Mouse (Mus musculus) E14TG2a.4 (cell line): ENCODE measurements around the gene Apobec3.
A peak's percentile ranks its signal among the peaks of the same experiment; 100 is the strongest.

ENCODE experiments used
- H3K27me3 ChIP-seq: 2 replicates; pipeline ENCODE4 v1.6.1; 2014; ENCODE audit warnings: low read length, control low read depth; ENCODE audit not compliant: insufficient read depth
- H3K36me3 ChIP-seq: 2 replicates; pipeline ENCODE4 v1.6.1; 2014; ENCODE audit warnings: low read length, control low read depth; ENCODE audit not compliant: insufficient read depth
- H3K4me1 ChIP-seq: replicated peaks from 2 replicates; pipeline ENCODE4 v1.6.1; 2014; ENCODE audit warnings: low read depth, low read length, control low read depth
- H3K4me3 ChIP-seq: replicated peaks from 2 replicates; pipeline ENCODE4 v1.5.1; 2014; ENCODE audit warnings: mild to moderate bottlenecking, low read length
- H3K9me3 ChIP-seq: 2 replicates; pipeline ENCODE4 v1.6.1; 2014; ENCODE audit warnings: low read length, control low read depth
- CTCF ChIP-seq: conservative IDR thresholded peaks from 2 replicates; pipeline ENCODE4 v1.5.1; 2014; ENCODE audit warnings: low read length
- NANOG ChIP-seq: IDR thresholded peaks from 2 replicates; pipeline ENCODE4 v1.6.1; 2014; ENCODE audit warnings: borderline replicate concordance, low read length, mixed read lengths
- POU5F1 ChIP-seq: IDR thresholded peaks from 2 replicates; pipeline ENCODE4 v1.6.1; 2014; ENCODE audit warnings: low read length, borderline replicate concordance

Gene Apobec3

GRCm38 (mm10) chr15:79928316-79928715 lies 36.9 kb downstream of the Apobec3 start:
- H3K27me3 ChIP-seq: no peaks in the 10 kb centered on the region
- peak overlapping the region; percentile 87 for H3K4me3 ChIP-seq
- no peak for TF ChIP-seq NANOG
- TF ChIP-seq CTCF: no peak
- no peak for TF ChIP-seq POU5F1
- peaks cover 72% of the 10 kb centered on the region for H3K36me3 ChIP-seq
- no peaks in the 10 kb centered on the region for H3K9me3 ChIP-seq
- peaks cover 69% of the 10 kb centered on the region for H3K4me1 ChIP-seq

DNA sequence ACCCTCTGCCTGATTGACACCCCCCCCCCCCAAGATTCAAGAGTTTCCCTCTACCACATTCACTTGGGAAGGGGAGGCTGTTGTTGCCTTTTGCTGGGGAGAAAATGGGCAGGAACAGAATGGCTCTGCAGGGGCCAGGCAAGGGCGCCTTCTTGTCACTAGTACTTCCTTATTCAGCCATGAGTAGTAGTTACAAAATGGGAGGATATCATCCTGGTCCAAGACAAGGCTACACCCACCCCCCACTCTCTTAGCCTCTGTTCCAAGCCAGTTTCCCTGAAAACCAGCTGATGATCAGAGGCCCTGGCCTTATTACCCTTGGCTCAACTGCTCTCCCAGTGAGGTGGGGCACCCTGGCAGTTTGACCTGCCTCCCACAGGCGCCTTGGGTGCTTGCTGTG lies 37.3 kb downstream of the Apobec3 start:
- no peaks in the 10 kb centered on the region for H3K9me3 ChIP-seq
- H3K4me3 ChIP-seq: peak overlapping the region; percentile 87
- no peak for TF ChIP-seq NANOG
- TF ChIP-seq CTCF: no peak
- TF ChIP-seq POU5F1: no peak
- H3K27me3 ChIP-seq: no peaks in the 10 kb centered on the region
- H3K4me1 ChIP-seq: peaks cover 65% of the 10 kb centered on the region
- H3K36me3 ChIP-seq: peaks cover 67% of the 10 kb centered on the region

- H3K4me3 ChIP-seq: peak overlapping the region; percentile 87
- no peaks in the 10 kb centered on the region for H3K27me3 ChIP-seq
- TF ChIP-seq CTCF (no peak), POU5F1 (no peak), NANOG (no peak)
- H3K36me3 ChIP-seq: peaks cover 60% of the 10 kb centered on the region
- no peaks in the 10 kb centered on the region for H3K9me3 ChIP-seq
- H3K4me1 ChIP-seq: peaks cover 58% of the 10 kb centered on the region
Observed at GRCm38 (mm10) chr15:79929734-79930133, 38.3 kb downstream of the Apobec3 start.

GRCm38 (mm10) chr15:79931496-79932141 lies 40.2 kb downstream of the Apobec3 start:
- TF ChIP-seq CTCF (no peak), NANOG (no peak), POU5F1 (no peak)
- no peaks in the 10 kb centered on the region for H3K27me3 ChIP-seq
- H3K36me3 ChIP-seq: peaks cover 43% of the 10 kb centered on the region
- H3K4me1 ChIP-seq: peaks cover 50% of the 10 kb centered on the region
- H3K9me3 ChIP-seq: no peaks in the 10 kb centered on the region
- H3K4me3 ChIP-seq: peak overlapping the region; percentile 87

DNA sequence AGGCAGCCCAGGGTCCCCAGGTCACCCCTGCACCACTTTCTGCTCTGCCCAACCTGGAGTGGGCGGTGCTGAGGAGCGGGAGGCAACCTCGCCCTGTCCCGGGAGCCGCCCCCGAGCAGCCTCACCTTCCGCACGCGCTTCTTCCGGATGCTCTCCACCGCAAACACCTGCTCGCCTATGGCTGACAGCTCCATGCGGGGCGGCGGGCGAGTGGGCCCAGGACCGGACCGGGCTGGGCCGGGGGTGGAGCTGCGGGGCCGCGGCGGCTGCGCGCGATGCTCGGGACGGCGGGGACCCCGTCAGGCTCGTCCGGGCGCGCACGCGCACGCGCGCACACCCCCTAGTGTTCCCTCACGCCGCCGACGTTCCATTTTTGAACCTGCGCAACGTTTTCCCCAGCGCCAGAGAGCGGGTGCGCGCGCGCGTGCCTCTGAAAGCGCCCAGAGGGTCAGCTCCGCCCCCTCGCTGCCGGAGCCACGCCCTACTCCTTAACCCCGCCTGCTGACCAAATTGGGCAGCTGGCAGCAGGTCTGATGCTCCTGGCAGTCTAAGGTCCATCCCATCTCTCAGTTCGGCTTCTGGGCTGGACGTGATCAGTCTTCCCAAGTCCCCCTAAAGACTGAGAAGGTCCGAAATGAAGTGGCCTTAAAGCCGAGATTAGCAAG lies 41.0 kb downstream of the Apobec3 start:
- peaks cover 49% of the 10 kb centered on the region for H3K4me1 ChIP-seq
- H3K9me3 ChIP-seq: no peaks in the 10 kb centered on the region
- H3K27me3 ChIP-seq: no peaks in the 10 kb centered on the region
- peak overlapping the region; percentile 87 for H3K4me3 ChIP-seq
- TF ChIP-seq CTCF: no peak
- no peak for TF ChIP-seq NANOG
- TF ChIP-seq POU5F1: no peak
- peaks cover 40% of the 10 kb centered on the region for H3K36me3 ChIP-seq

DNA sequence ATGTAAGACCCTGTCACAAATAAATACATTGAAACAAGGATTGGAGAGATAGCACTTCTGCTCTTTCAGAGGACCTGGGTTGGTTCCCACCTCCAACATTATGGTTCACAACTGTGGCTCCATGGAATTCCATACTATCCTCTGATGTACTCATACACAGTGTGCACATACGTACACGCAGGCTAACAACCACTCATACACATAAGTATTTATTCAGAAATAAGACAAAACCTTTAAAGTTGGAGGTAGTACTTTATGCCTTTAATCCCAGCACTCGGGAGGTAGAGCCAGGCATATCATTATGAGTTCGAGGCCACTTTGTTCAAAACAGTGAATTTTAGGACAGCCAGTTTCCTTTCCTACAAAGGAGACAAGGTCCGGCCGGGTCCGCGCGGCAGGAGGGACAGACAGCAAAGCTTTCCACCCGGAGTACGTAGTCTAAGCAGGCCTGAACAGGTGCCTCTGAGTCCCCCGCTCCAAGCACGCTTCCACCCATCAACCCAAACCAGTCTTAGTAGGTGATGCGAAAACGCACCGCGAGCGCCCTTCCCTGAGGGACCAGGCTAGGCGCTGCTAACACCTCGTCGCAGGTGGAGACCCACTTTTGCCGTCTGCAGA lies 41.7 kb downstream of the Apobec3 start:
- peaks cover 52% of the 10 kb centered on the region for H3K4me1 ChIP-seq
- H3K4me3 ChIP-seq: peak overlapping the region; percentile 87
- H3K9me3 ChIP-seq: no peaks in the 10 kb centered on the region

GRCm38 (mm10) chr15:79933670-79934514 lies 42.4 kb downstream of the Apobec3 start:
- TF ChIP-seq POU5F1 (no peak), CTCF (no peak), NANOG (no peak)
- H3K4me1 ChIP-seq: peaks cover 48% of the 10 kb centered on the region
- peak overlapping the region; percentile 87 for H3K4me3 ChIP-seq
- H3K9me3 ChIP-seq: no peaks in the 10 kb centered on the region
- peaks cover 29% of the 10 kb centered on the region for H3K36me3 ChIP-seq
- no peaks in the 10 kb centered on the region for H3K27me3 ChIP-seq

More for the DNA sequence above, 41.7 kb downstream of the Apobec3 start:
- Histone ChIP-seq H3K36me3 (peaks cover 36% of the 10 kb centered on the region), H3K27me3 (no peaks in the 10 kb centered on the region)
- TF ChIP-seq POU5F1 (no peak), NANOG (no peak), CTCF (no peak)

- Histone ChIP-seq H3K4me3 (peak overlapping the region; percentile 87), H3K4me1 (peaks cover 45% of the 10 kb centered on the region), H3K9me3 (no peaks in the 10 kb centered on the region), H3K36me3 (peaks cover 20% of the 10 kb centered on the region), H3K27me3 (no peaks in the 10 kb centered on the region)
- no peak for TF ChIP-seq NANOG
- TF ChIP-seq CTCF: no peak
- no peak for TF ChIP-seq POU5F1
Observed at GRCm38 (mm10) chr15:79934776-79935175, 43.3 kb downstream of the Apobec3 start.
